ENCODE assay signal across 21 mouse cellular contexts in the genomic region with DNA sequence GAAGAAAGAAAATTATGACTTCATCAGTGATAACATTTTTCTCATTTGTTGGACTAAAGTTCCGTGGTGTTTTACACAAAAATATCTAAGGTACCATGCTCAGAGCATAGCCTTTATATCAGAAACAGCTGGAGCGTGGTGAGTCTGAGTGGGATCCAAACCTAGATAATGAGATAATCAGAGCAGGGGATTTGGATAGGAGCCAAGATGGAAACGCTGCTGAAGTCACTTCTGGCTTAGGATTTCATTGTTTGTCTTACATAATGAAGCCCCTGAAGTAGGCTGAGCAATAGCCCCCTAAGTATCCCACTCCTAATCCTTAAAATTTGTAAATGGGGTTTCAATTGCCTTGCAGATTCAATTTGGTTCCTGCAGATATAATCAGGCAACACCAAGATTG. TPM values are rescaled to one million over a fixed set of nuclear protein-coding genes. Genes with fewer than 3 reads are reported as not detected.
DNase-seq lines count a peak whose midpoint lies in the region; ATAC-seq and TF ChIP-seq lines count a peak whose summit lies in the region.
"Had no signal": no experiment of that assay in that cellular context is flagged by ENCODE, and none has a peak within 500 bp of the region (broad histone marks: within the 10 kb centered on the region; RNA-seq: fewer than 3 reads in every experiment).

No protein-coding gene starts in this region.

- peak; percentile 68 for DNase-seq in embryonic facial prominence, embryonic 11.5 days (ENCODE audit: low spot score)
- DNase-seq in embryonic facial prominence, embryonic 10.5 days (ENCODE audit: low spot score): no peak
- no peak for DNase-seq in liver, postnatal 0 days
- DNase-seq in liver: no peak
- peak; percentile 73 for DNase-seq in retina, postnatal 1 day
- no peak for DNase-seq in retina, embryonic 14.5 days (ENCODE audit: low spot score)
- peak; percentile 28 for DNase-seq in retina, postnatal 7 days (ENCODE audit: low read depth, low spot score)
- DNase-seq: cerebellum, adult 2 months; layer of hippocampus, postnatal 36 days; lung, adult 18-20 months; lung, postnatal 36 days; right cerebral cortex, postnatal 14 days; spleen, adult 18-20 months; thymus, postnatal 25 days had no signal

- H3K27ac ChIP-seq in embryonic facial prominence, embryonic 11.5 days (replicated peaks; ENCODE audit: low read depth, low read length): no peak overlapping the region
- no peak overlapping the region for H3K27ac ChIP-seq in embryonic facial prominence, embryonic 10.5 days (replicated peaks)
- H3K27ac ChIP-seq in liver, postnatal 0 days (ENCODE audit: low read depth): no peak overlapping the region
- H3K27ac ChIP-seq in kidney, embryonic 15.5 days: no peak overlapping the region
- H3K27ac ChIP-seq: embryonic facial prominence, embryonic 15.5 days; heart, embryonic 10.5 days; hindbrain, embryonic 10.5 days; kidney, postnatal 0 days had no signal

- WGBS in embryonic facial prominence, embryonic 11.5 days: 36% methylated on average over 3 of the region's 3 CpGs
- 47% methylated on average over 3 of the region's 3 CpGs for WGBS in embryonic facial prominence, embryonic 10.5 days
- 29% methylated on average over 3 of the region's 3 CpGs for WGBS in liver, postnatal 0 days (ENCODE audit: insufficient replicate concordance)
- 40% methylated on average over 3 of the region's 3 CpGs for WGBS in kidney, embryonic 15.5 days

- H3K27me3 ChIP-seq in embryonic facial prominence, embryonic 11.5 days (ENCODE audit: control insufficient read depth, insufficient read depth, low read length): no peaks in the 10 kb centered on the region
- no peaks in the 10 kb centered on the region for H3K27me3 ChIP-seq in embryonic facial prominence, embryonic 10.5 days (replicated peaks; ENCODE audit: low read depth, poor library complexity, severe bottlenecking)
- H3K27me3 ChIP-seq in liver, postnatal 0 days (ENCODE audit: insufficient read depth, low read length): no peaks in the 10 kb centered on the region
- H3K27me3 ChIP-seq in kidney, embryonic 15.5 days: no peaks in the 10 kb centered on the region
- H3K27me3 ChIP-seq: CH12.LX; embryonic facial prominence, embryonic 15.5 days had no signal

- H3K4me1 ChIP-seq in embryonic facial prominence, embryonic 11.5 days (ENCODE audit: control insufficient read depth, insufficient read depth, low read length): no peaks in the 10 kb centered on the region
- H3K4me1 ChIP-seq in embryonic facial prominence, embryonic 10.5 days: no peaks in the 10 kb centered on the region
- H3K4me1 ChIP-seq in liver, postnatal 0 days (ENCODE audit: insufficient read depth): no peaks in the 10 kb centered on the region
- no peaks in the 10 kb centered on the region for H3K4me1 ChIP-seq in kidney, embryonic 15.5 days
- H3K4me1 ChIP-seq: embryonic facial prominence, embryonic 15.5 days; heart, embryonic 10.5 days; hindbrain, embryonic 10.5 days had no signal

- H3K9me3 ChIP-seq in embryonic facial prominence, embryonic 11.5 days (replicated peaks; ENCODE audit: control insufficient read depth, low read length): no peaks in the 10 kb centered on the region
- H3K9me3 ChIP-seq in embryonic facial prominence, embryonic 10.5 days: no peaks in the 10 kb centered on the region
- no peaks in the 10 kb centered on the region for H3K9me3 ChIP-seq in liver, postnatal 0 days (ENCODE audit: low read length)
- no peaks in the 10 kb centered on the region for H3K9me3 ChIP-seq in kidney, embryonic 15.5 days (replicated peaks)
- H3K9me3 ChIP-seq: embryonic facial prominence, embryonic 15.5 days; heart, embryonic 10.5 days; hindbrain, embryonic 10.5 days had no signal

- H3K9ac ChIP-seq in embryonic facial prominence, embryonic 11.5 days (replicated peaks; ENCODE audit: low read length): no peak overlapping the region
- no peak overlapping the region for H3K9ac ChIP-seq in liver, postnatal 0 days (replicated peaks)
- no peak overlapping the region for H3K9ac ChIP-seq in kidney, embryonic 15.5 days
- H3K9ac ChIP-seq: embryonic facial prominence, embryonic 15.5 days had no signal

- no peak overlapping the region for H3K4me2 ChIP-seq in embryonic facial prominence, embryonic 11.5 days (ENCODE audit: low read depth, low read length)
- no peak overlapping the region for H3K4me2 ChIP-seq in liver, postnatal 0 days (ENCODE audit: low read depth, low read length)
- no peak overlapping the region for H3K4me2 ChIP-seq in kidney, embryonic 15.5 days
- H3K4me2 ChIP-seq: embryonic facial prominence, embryonic 15.5 days had no signal

- H3K4me3 ChIP-seq in embryonic facial prominence, embryonic 11.5 days (ENCODE audit: low read depth, low read length): no peak overlapping the region
- no peak overlapping the region for H3K4me3 ChIP-seq in embryonic facial prominence, embryonic 10.5 days
- H3K4me3 ChIP-seq in liver, postnatal 0 days (ENCODE audit: low read depth, low read length): no peak overlapping the region
- H3K4me3 ChIP-seq in kidney, embryonic 15.5 days (replicated peaks): no peak overlapping the region
- H3K4me3 ChIP-seq: embryonic facial prominence, embryonic 15.5 days; heart, embryonic 10.5 days; hindbrain, embryonic 10.5 days had no signal

- TF ChIP-seq CTCF in liver, postnatal 0 days (IDR thresholded peaks at IDR 0.05; ENCODE audit: low read depth): no peak

- ATAC-seq in embryonic facial prominence, embryonic 11.5 days (replicated peaks; ENCODE audit: insufficient number of reproducible peaks, low FRiP score, low TSS enrichment, low read depth): no peak
- no peak for ATAC-seq in liver, postnatal 0 days
- no peak for ATAC-seq in kidney, embryonic 15.5 days (replicated peaks; ENCODE audit: low FRiP score)
- ATAC-seq: intestine, postnatal 0 days had no signal

- H3K36me3 ChIP-seq in embryonic facial prominence, embryonic 11.5 days (replicated peaks; ENCODE audit: control insufficient read depth, insufficient read depth, low read depth, low read length): no peaks in the 10 kb centered on the region
- no peaks in the 10 kb centered on the region for H3K36me3 ChIP-seq in embryonic facial prominence, embryonic 10.5 days (replicated peaks)
- H3K36me3 ChIP-seq in liver, postnatal 0 days (replicated peaks; ENCODE audit: insufficient read depth, low read length): no peaks in the 10 kb centered on the region
- H3K36me3 ChIP-seq in kidney, embryonic 15.5 days: no peaks in the 10 kb centered on the region
- H3K36me3 ChIP-seq: embryonic facial prominence, embryonic 15.5 days; heart, embryonic 10.5 days; hindbrain, embryonic 10.5 days had no signal

- peak; percentile 53; the same call in 1 of the 2 replicates for TF ChIP-seq EP300 in liver, postnatal 0 days (IDR thresholded peaks at IDR 0.05; ENCODE audit: low read depth)

RNA-seq across cellular contexts. Expression of a gene that starts 24.2 kb away (rescaled TPM):
- 12.5 and 14.9 TPM in 2 replicates for polyA plus RNA-seq in embryonic facial prominence, embryonic 11.5 days (2014; fragmentation: Nextera tagmentation; extraction: Ambion mirVana)
- 9.2 and 9.7 TPM in 2 replicates for polyA plus RNA-seq in embryonic facial prominence, embryonic 10.5 days (2016; fragmentation: Nextera tagmentation; extraction: Ambion mirVana)
- polyA plus RNA-seq in liver, postnatal 0 days (2015; fragmentation: Nextera tagmentation; extraction: Ambion mirVana): 17.1 and 18.5 TPM in 2 replicates
- polyA plus RNA-seq in kidney, embryonic 15.5 days (2015; fragmentation: Nextera tagmentation; extraction: Ambion mirVana): 11.5 and 12.3 TPM in 2 replicates

Comparison
In these comparisons a context has a peak if more than half of its experiments do, and no peak if none do; other contexts are left out.
1. DNase-seq: peak in embryonic facial prominence, embryonic 11.5 days (single experiment), retina, postnatal 1 day (single experiment) and retina, postnatal 7 days (single experiment); none in embryonic facial prominence, embryonic 10.5 days (single experiment), liver, postnatal 0 days (single experiment), liver (single experiment) and retina, embryonic 14.5 days (single experiment).